Mouse (Mus musculus): ENCODE measurements at regions not wholly inside any gene's neighbourhood (a gene's known extent, or its start where the extent isn't known, plus 50 kb on each side); places are given as distances from the start of the nearest gene placed in this dataset.

- no peak for TF ChIP-seq POLR2A (IDR thresholded peaks at IDR 0.05; ENCODE audit: extremely low read depth, insufficient read depth, low read length)
- TF ChIP-seq CTCF (IDR thresholded peaks at IDR 0.05; ENCODE audit: extremely low read depth, insufficient read depth, low read length): no peak
Measured at GRCm38 (mm10) chr3:20709661-20710060, 342.7 kb upstream of the Agtr1b start.

Data from cortical plate, adult 2 months (tissue).